8 mouse cellular contexts compared by ENCODE assay signal in genomic region chr17:21536096-21536495, GRCm38 (mm10). TPM values are rescaled to one million over a fixed set of nuclear protein-coding genes. Genes with fewer than 3 reads are reported as not detected.
DNase-seq lines count a peak whose midpoint lies in the region; ATAC-seq and TF ChIP-seq lines count a peak whose summit lies in the region.

No protein-coding gene starts in this region.

- H3K36me3 ChIP-seq in spleen, adult 2 months (ENCODE audit: control insufficient read depth, insufficient read depth, low read length) = no peaks in the 10 kb centered on the region; the same call in 1 of the 2 replicates
- no peaks in the 10 kb centered on the region for H3K36me3 ChIP-seq in liver, embryonic 13.5 days
- H3K36me3 ChIP-seq in stomach, postnatal 0 days (ENCODE audit: control insufficient read depth, insufficient read depth, low read length) = no peaks in the 10 kb centered on the region

- TF ChIP-seq CTCF in spleen, adult 2 months (IDR thresholded peaks at IDR 0.05; ENCODE audit: extremely low read depth, insufficient read depth, insufficient read length, insufficient replicate concordance) = no peak
- no peak for TF ChIP-seq CTCF in stomach, postnatal 0 days (IDR thresholded peaks at IDR 0.05; ENCODE audit: low read depth)

- H3K9ac ChIP-seq in liver, embryonic 13.5 days = peak overlapping the region; percentile 69
- no peak overlapping the region for H3K9ac ChIP-seq in stomach, postnatal 0 days (ENCODE audit: low read length)

- WGBS in spleen, adult 2 months = 24% methylated on average over 7 of the region's 7 CpGs
- 14% methylated on average over 7 of the region's 7 CpGs for WGBS in liver, embryonic 13.5 days (ENCODE audit: insufficient replicate concordance)
- 31% methylated on average over 7 of the region's 7 CpGs for WGBS in stomach, postnatal 0 days

- no peak for TF ChIP-seq EP300 in stomach, postnatal 0 days (optimal IDR thresholded peaks at IDR 0.05)

- H3K4me3 ChIP-seq in spleen, adult 2 months (ENCODE audit: extremely low read depth, insufficient read depth, insufficient read length) = peak overlapping the region; percentile 63
- H3K4me3 ChIP-seq in liver, embryonic 13.5 days (replicated peaks) = peak overlapping the region; percentile 66
- peak overlapping the region; percentile 56 for H3K4me3 ChIP-seq in stomach, postnatal 0 days (ENCODE audit: low read depth, low read length)

- no peak for ATAC-seq in CD4-positive, CD25-positive, alpha-beta regulatory T cell, adult 4 months
- no peak for ATAC-seq in liver, embryonic 13.5 days (ENCODE audit: low read depth)
- ATAC-seq in stomach, postnatal 0 days (ENCODE audit: low FRiP score, low TSS enrichment) = no peak
- no peak for ATAC-seq in monocyte, adult 5-6 weeks (replicated peaks; ENCODE audit: insufficient number of reproducible peaks, low FRiP score, low TSS enrichment, poor library complexity, severe bottlenecking)

- TF ChIP-seq POLR2A in spleen, adult 2 months (IDR thresholded peaks at IDR 0.05; ENCODE audit: low read depth, low read length) = no peak

- peak overlapping the region; percentile 87 for H3K27ac ChIP-seq in spleen, adult 2 months (ENCODE audit: insufficient read depth, low read length)
- H3K27ac ChIP-seq in liver, embryonic 13.5 days = no peak overlapping the region
- H3K27ac ChIP-seq in stomach, postnatal 0 days (replicated peaks) = no peak overlapping the region

- peaks cover 13% of the 10 kb centered on the region; the same call in 1 of the 2 replicates for H3K4me1 ChIP-seq in spleen, adult 2 months (ENCODE audit: control insufficient read depth, insufficient read depth, insufficient read length)
- peaks cover 39% of the 10 kb centered on the region for H3K4me1 ChIP-seq in liver, embryonic 13.5 days (replicated peaks)
- no peaks in the 10 kb centered on the region; the same call in 1 of the 2 replicates for H3K4me1 ChIP-seq in stomach, postnatal 0 days (replicated peaks; ENCODE audit: control insufficient read depth, insufficient read depth)

- no peaks in the 10 kb centered on the region for H3K9me3 ChIP-seq in liver, embryonic 13.5 days (replicated peaks)
- no peaks in the 10 kb centered on the region for H3K9me3 ChIP-seq in stomach, postnatal 0 days (ENCODE audit: control insufficient read depth, low read length)

- DNase-seq in CD4-positive, CD25-positive, alpha-beta regulatory T cell, adult 2 months (ENCODE audit: low read depth, low spot score) = peak; percentile 21
- no peak for DNase-seq in spleen, adult 2 months (ENCODE audit: low read depth in 1 of 2, low spot score in 2 of 2)
- DNase-seq in spleen, postnatal 10 days (ENCODE audit: low spot score in 2 of 2) = no peak
- DNase-seq in liver, embryonic 13.5 days = no peak
- no peak for DNase-seq in stomach, postnatal 0 days (ENCODE audit: low spot score)
- DNase-seq in cerebellum, adult 9-11 months = no peak

- H3K27me3 ChIP-seq in spleen, adult 2 months (ENCODE audit: control insufficient read depth, insufficient read depth, low read length) = no peaks in the 10 kb centered on the region
- H3K27me3 ChIP-seq in liver, embryonic 13.5 days = no peaks in the 10 kb centered on the region
- H3K27me3 ChIP-seq in stomach, postnatal 0 days (ENCODE audit: control insufficient read depth, insufficient read depth, low read length) = no peaks in the 10 kb centered on the region

- peak overlapping the region; percentile 84 for H3K4me2 ChIP-seq in liver, embryonic 13.5 days
- peak overlapping the region; percentile 91 for H3K4me2 ChIP-seq in stomach, postnatal 0 days (replicated peaks; ENCODE audit: low read depth)

RNA-seq across cellular contexts. Expression of gene Zfp52, which starts 0.8 kb away (rescaled TPM):
- 10 to 100 TPM; 20.8 to 21.6 TPM for polyA plus RNA-seq in CD4-positive, CD25-positive, alpha-beta regulatory T cell, adult 4 months (2017; shearing (Covaris generic))
- 0.54 and 0.56 TPM in 2 replicates for polyA plus RNA-seq in spleen, adult 2 months (2012; rRNA removed)
- polyA plus RNA-seq in liver, embryonic 13.5 days (2015; fragmentation: Nextera tagmentation; extraction: Ambion mirVana) = 0.92 and 1.5 TPM in 2 replicates
- 3.5 and 3.6 TPM in 2 replicates for polyA plus RNA-seq in stomach, postnatal 0 days (2015; fragmentation: Nextera tagmentation; extraction: Ambion mirVana)
- total RNA-seq in monocyte, adult 5-6 weeks (2017) = 49.3 to 103 TPM (median 59.5 TPM) in 3 replicates

RNA-seq across cellular contexts. Expression of gene Zfp948, which starts 30.7 kb away (rescaled TPM):
- polyA plus RNA-seq in CD4-positive, CD25-positive, alpha-beta regulatory T cell, adult 4 months (2017; shearing (Covaris generic)) = 10 to 100 TPM; 13.0 to 14.0 TPM
- 0.28 and 0.32 TPM in 2 replicates for polyA plus RNA-seq in spleen, adult 2 months (2012; rRNA removed)
- polyA plus RNA-seq in liver, embryonic 13.5 days (2015; fragmentation: Nextera tagmentation; extraction: Ambion mirVana) = 5.8 and 7.1 TPM in 2 replicates
- 10.4 and 11.1 TPM in 2 replicates for polyA plus RNA-seq in stomach, postnatal 0 days (2015; fragmentation: Nextera tagmentation; extraction: Ambion mirVana)
- total RNA-seq in monocyte, adult 5-6 weeks (2017) = 0.43 to 5.9 TPM (median 5.0 TPM) in 3 replicates

RNA-seq across cellular contexts. Expression of gene Zfp53, which starts 47.3 kb away (rescaled TPM):
- 10 to 100 TPM; 44.8 to 46.9 TPM for polyA plus RNA-seq in CD4-positive, CD25-positive, alpha-beta regulatory T cell, adult 4 months (2017; shearing (Covaris generic))
- polyA plus RNA-seq in spleen, adult 2 months (2012; rRNA removed) = 2.2 TPM in 2 replicates
- 3.2 and 5.2 TPM in 2 replicates for polyA plus RNA-seq in liver, embryonic 13.5 days (2015; fragmentation: Nextera tagmentation; extraction: Ambion mirVana)
- 8.8 and 9.3 TPM in 2 replicates for polyA plus RNA-seq in stomach, postnatal 0 days (2015; fragmentation: Nextera tagmentation; extraction: Ambion mirVana)
- 39.0 to 49.6 TPM (median 42.5 TPM) in 3 replicates for total RNA-seq in monocyte, adult 5-6 weeks (2017)
